Mouse (Mus musculus) gonadal fat pad, adult 2 months (tissue): ENCODE results near the gene Olfr76. TPM values are rescaled to one million over a fixed set of nuclear protein-coding genes. Genes with fewer than 3 reads are reported as not detected.
"Not testable (repeated sequence)": the region's sequence is repeated elsewhere in the genome, so short reads cannot be mapped to it uniquely, and the experiment has no call there.

Source experiments
- DNase-seq: peaks from one replicate; pipeline ENCODE4 v3.0.0-alpha.2; 2012; ENCODE audit warnings: low read depth
- polyA plus RNA-seq: library from polyadenylated mRNA; depleted of rRNA; stranded (reverse); fragments of >200 nt; gene quantifications from 2 replicates; pipeline ENCODE4 v1.2.3, GENCODE M21; 2012; rRNA removed

Gene Olfr76
- polyA plus RNA-seq = not detected in 2 replicates

DNA sequence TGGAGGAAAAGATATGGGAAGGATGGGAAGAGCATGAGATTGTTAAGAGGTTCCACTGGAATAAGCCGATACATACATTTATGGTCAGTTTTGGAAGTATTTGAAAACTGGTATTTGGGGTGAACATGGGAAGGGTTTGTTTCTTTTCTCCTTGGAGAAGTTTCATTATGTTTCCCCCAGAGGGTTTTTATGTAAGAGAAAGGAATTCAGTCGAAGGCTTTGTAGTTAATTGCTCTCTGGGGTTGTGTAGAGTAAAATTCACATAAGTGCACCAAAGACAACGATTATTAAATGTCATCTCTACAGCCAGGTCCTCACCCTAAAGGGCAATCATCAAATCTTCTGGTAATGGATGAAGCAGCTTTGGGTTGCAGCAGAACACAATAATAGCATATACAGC, at the start of gene Olfr76:
Olfr76 (minus strand) TSS at position 101 of the 400 bp plus-strand sequence.
- no peak for DNase-seq

DNA sequence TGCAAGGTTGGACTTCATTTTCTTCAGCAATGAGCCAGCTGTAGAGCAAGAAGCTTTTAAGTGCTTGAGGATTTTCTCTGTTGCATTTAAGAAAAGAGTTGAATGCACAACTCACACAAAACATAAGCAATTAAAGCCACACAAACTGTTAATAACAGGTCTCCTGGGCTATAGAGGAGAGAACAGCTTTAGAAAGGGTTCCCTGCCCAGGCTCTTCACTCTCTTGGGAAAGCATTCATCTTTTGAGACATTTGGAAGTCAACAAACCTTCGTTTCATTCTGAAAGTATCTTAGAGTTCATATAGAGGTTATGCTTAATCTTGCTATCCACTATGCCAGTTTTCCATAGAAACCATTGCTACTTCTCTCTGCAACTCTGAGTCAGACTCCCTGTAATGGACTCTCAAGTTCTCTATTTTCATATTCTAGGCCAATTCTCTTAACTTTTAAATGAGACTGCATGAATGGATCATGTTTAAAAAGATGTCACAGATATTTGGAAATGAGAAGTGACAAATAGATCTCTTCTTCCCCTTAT, 47.1 kb upstream of the Olfr76 start, which contains the start of gene Olfr1555-ps1:
Olfr1555-ps1 (minus strand) TSS at position 51 of the 538 bp plus-strand sequence.
- not testable (repeated sequence) for DNase-seq

- DNase-seq = no peak
These were observed 22.4 kb upstream of the Olfr76 start for GRCm38 (mm10) chr19:12145452-12145851.

DNA sequence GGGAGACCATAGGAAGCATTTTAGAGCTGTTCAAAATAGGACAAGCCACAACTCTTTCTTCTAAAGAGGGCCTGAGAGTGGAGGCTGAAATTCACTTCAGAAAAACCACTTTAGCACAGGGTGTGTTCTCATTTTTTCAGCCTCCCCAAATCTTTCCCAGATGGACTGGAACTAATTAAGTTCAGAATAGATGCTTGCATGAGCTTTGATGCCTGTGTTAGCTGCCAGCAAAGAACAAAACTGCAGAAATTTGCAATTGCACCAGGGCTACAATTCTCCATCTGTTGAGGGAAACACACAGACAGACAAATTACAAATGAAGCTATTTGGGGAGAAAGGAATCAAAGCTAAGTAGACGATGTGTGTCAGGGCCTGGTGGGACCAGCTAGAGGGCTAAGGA, 20.4 kb upstream of the Olfr76 start:
- DNase-seq = no peak

- DNase-seq = no peak
These were observed 11.3 kb upstream of the Olfr76 start for GRCm38 (mm10) chr19:12134289-12134688.

DNA sequence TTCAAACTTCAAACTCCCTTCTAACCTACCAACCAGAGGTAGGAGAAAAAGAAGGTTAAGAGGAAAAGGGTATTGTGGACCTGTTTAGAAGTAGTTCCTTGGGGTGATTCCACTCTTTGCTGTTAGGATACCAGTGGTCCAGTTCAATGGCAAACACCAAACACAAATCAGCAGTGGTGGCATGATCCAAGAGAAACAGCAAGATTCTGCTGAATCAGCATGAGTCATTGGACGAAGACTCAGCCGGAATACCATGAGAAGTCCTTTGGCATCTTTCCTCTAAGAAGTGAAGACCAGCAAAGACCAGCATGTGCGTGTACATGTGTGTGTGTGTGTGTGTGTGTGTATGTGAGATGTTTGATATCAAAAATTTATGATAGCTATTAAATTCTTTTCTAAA, 6.5 kb downstream of the Olfr76 start:
- no peak for DNase-seq

GRCm38 (mm10) chr19:12115797-12116196, 7.2 kb downstream of the Olfr76 start, which contains the start of gene Olfr1428:
TSS of gene Olfr1428 (minus strand) at chr19:12115897.
- DNase-seq = no peak

GRCm38 (mm10) chr19:12113807-12114206, 9.2 kb downstream of the Olfr76 start:
- DNase-seq = no peak

- no peak for DNase-seq
These were observed 18.5 kb downstream of the Olfr76 start for GRCm38 (mm10) chr19:12104541-12104940.

GRCm38 (mm10) chr19:12103234-12103633, 19.8 kb downstream of the Olfr76 start, which contains the start of gene Olfr1427:
TSS of gene Olfr1427 (minus strand) at chr19:12103334.
- DNase-seq = no peak

DNA sequence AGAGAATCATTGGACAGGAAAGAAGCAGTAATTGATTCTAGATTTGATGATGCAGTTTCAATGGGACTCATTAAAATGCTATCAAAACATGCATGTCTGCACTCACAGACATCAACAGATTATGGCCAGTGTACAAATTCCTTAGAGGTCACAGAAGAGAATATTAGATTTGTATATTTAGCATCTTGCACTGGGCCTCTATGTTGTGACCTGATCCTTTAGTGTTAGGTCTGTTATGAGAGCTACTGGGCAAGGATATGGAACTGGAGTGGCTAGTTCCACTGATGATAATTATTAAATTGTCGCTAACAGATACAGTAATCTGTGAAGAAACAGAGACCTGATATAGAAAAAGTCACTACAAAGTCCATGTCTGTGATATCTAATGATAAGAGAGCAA, 31.1 kb downstream of the Olfr76 start, which contains the start of gene Olfr1426:
Olfr1426 (minus strand) TSS at position 101 of the 400 bp plus-strand sequence.
- no peak for DNase-seq

DNA sequence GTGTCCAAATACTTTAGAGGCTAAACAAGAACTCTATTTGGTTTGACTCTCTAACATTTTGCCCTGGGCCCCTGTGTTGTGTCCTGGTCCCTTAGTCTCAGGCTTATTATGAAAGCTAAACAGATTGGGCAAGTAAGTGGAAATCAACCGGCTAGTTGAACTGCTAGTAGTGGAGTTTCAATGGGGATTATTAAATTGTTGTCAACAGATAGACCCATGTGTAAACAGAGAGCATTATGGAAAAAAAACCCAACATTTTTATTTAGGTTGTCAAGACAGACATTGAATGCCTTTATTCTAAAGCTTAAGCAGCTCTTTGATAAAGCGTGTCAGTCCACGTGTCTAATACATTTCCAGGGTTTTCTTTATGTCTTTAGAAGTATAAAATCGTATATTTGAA, 45.4 kb downstream of the Olfr76 start, which contains the start of gene Olfr1425:
Olfr1425 (minus strand) TSS at position 101 of the 400 bp plus-strand sequence.
- DNase-seq = not testable (repeated sequence)

- not testable (repeated sequence) for DNase-seq
These were observed 53.5 kb downstream of the Olfr76 start for GRCm38 (mm10) chr19:12069546-12069945.

Other genes starting within 250 kb of the Olfr76 start
- gene Olfr1419, start 248.1 kb downstream of the Olfr76 start, polyA plus RNA-seq = not detected in 2 replicates
- gene Olfr1420, start 236.6 kb downstream of the Olfr76 start, polyA plus RNA-seq = not detected in 2 replicates
- 10.4 and 14.2 TPM in 2 replicates for gene Patl1, start 210.8 kb downstream of the Olfr76 start, polyA plus RNA-seq
- gene Osbp, start 157.3 kb downstream of the Olfr76 start, polyA plus RNA-seq = 29.8 and 33.9 TPM in 2 replicates
- gene Olfr1423, start 81.9 kb downstream of the Olfr76 start, polyA plus RNA-seq = not detected in 2 replicates
- not detected in 2 replicates for gene Olfr1424, start 60.5 kb downstream of the Olfr76 start, polyA plus RNA-seq
- gene Olfr1425, start 45.5 kb downstream of the Olfr76 start, polyA plus RNA-seq = not detected in 2 replicates
- not detected in 2 replicates for gene Olfr1426, start 31.2 kb downstream of the Olfr76 start, polyA plus RNA-seq
- gene Olfr1427, start 19.9 kb downstream of the Olfr76 start, polyA plus RNA-seq = not detected in 2 replicates
- not detected in 2 replicates for gene Olfr1428, start 7.3 kb downstream of the Olfr76 start, polyA plus RNA-seq
- not detected in 2 replicates for gene Olfr1555-ps1, start 46.9 kb upstream of the Olfr76 start, polyA plus RNA-seq
- gene Olfr1431, start 77.4 kb upstream of the Olfr76 start, polyA plus RNA-seq = not detected in 2 replicates
- gene Olfr1432, start 109.4 kb upstream of the Olfr76 start, polyA plus RNA-seq = not detected in 2 replicates
- not detected in 2 replicates for gene Olfr262, start 118.5 kb upstream of the Olfr76 start, polyA plus RNA-seq
- gene Olfr235, start 137.8 kb upstream of the Olfr76 start, polyA plus RNA-seq = not detected in 2 replicates
- not detected in 2 replicates for gene Olfr1434, start 156.7 kb upstream of the Olfr76 start, polyA plus RNA-seq
- not detected in 2 replicates for gene Olfr1436, start 175.9 kb upstream of the Olfr76 start, polyA plus RNA-seq
- gene Olfr1437, start 201.9 kb upstream of the Olfr76 start, polyA plus RNA-seq = not detected in 2 replicates
- not detected in 2 replicates for gene Olfr1438-ps1, start 212.7 kb upstream of the Olfr76 start, polyA plus RNA-seq